Mouse (Mus musculus): ENCODE data around the gene Tmco4. TPM values are rescaled to one million over a fixed set of nuclear protein-coding genes. Genes with fewer than 3 reads are reported as not detected.
"Not testable (repeated sequence)": the region's sequence is repeated elsewhere in the genome, so short reads cannot be mapped to it uniquely, and the experiment has no call there.

Tmco4 gene
- total RNA-seq, 2 experiments from 2014 or later, result 0.19 to 1.4 TPM

- no peak for ATAC-seq (replicated peaks; ENCODE audit: low FRiP score, poor library complexity, severe bottlenecking)
Measured at GRCm38 (mm10) chr4:138971371-138971770, 1.3 kb upstream of the Tmco4 start.

GRCm38 (mm10) chr4:138972139-138972826 lies 405 bp upstream of the Tmco4 start:
- ATAC-seq (replicated peaks; ENCODE audit: low FRiP score, poor library complexity, severe bottlenecking), result no peak

GRCm38 (mm10) chr4:138973719-138974115 lies 1.0 kb downstream of the Tmco4 start:
- peak; percentile 39; the same call in 1 of the 2 replicates for ATAC-seq (replicated peaks; ENCODE audit: low FRiP score, poor library complexity, severe bottlenecking)

- not testable (repeated sequence) for ATAC-seq (replicated peaks; ENCODE audit: low FRiP score, poor library complexity, severe bottlenecking)
Measured at GRCm38 (mm10) chr4:138974540-138974939, 1.9 kb downstream of the Tmco4 start.

- no peak for ATAC-seq (replicated peaks; ENCODE audit: low FRiP score, poor library complexity, severe bottlenecking)
Measured at GRCm38 (mm10) chr4:138975194-138975593, 2.5 kb downstream of the Tmco4 start.

- ATAC-seq (replicated peaks; ENCODE audit: low FRiP score, poor library complexity, severe bottlenecking), result no peak
Measured at GRCm38 (mm10) chr4:138976046-138976445, 3.4 kb downstream of the Tmco4 start.

GRCm38 (mm10) chr4:138980021-138980420 lies 7.3 kb downstream of the Tmco4 start:
- ATAC-seq (replicated peaks; ENCODE audit: low FRiP score, poor library complexity, severe bottlenecking), result no peak

GRCm38 (mm10) chr4:138980771-138981420 lies 8.2 kb downstream of the Tmco4 start:
- ATAC-seq (replicated peaks; ENCODE audit: low FRiP score, poor library complexity, severe bottlenecking), result no peak

GRCm38 (mm10) chr4:138983422-138983821 lies 10.7 kb downstream of the Tmco4 start:
- no peak for ATAC-seq (replicated peaks; ENCODE audit: low FRiP score, poor library complexity, severe bottlenecking)

GRCm38 (mm10) chr4:138984744-138985143 lies 12.1 kb downstream of the Tmco4 start:
- no peak for ATAC-seq (replicated peaks; ENCODE audit: low FRiP score, poor library complexity, severe bottlenecking)

GRCm38 (mm10) chr4:138986280-138986679 lies 13.6 kb downstream of the Tmco4 start:
- ATAC-seq (replicated peaks; ENCODE audit: low FRiP score, poor library complexity, severe bottlenecking), result no peak

- ATAC-seq (replicated peaks; ENCODE audit: low FRiP score, poor library complexity, severe bottlenecking), result no peak
Measured at GRCm38 (mm10) chr4:138994389-138994788, 21.7 kb downstream of the Tmco4 start.

GRCm38 (mm10) chr4:138996410-138996809 lies 23.7 kb downstream of the Tmco4 start:
- no peak for ATAC-seq (replicated peaks; ENCODE audit: low FRiP score, poor library complexity, severe bottlenecking)

- no peak for ATAC-seq (replicated peaks; ENCODE audit: low FRiP score, poor library complexity, severe bottlenecking)
Measured at GRCm38 (mm10) chr4:138997121-138997520, 24.4 kb downstream of the Tmco4 start.

- ATAC-seq (replicated peaks; ENCODE audit: low FRiP score, poor library complexity, severe bottlenecking), result no peak
Measured at GRCm38 (mm10) chr4:138998611-138999010, 25.9 kb downstream of the Tmco4 start.

GRCm38 (mm10) chr4:139001026-139001425 lies 28.3 kb downstream of the Tmco4 start:
- ATAC-seq (replicated peaks; ENCODE audit: low FRiP score, poor library complexity, severe bottlenecking), result no peak

GRCm38 (mm10) chr4:139001433-139001832 lies 28.7 kb downstream of the Tmco4 start:
- ATAC-seq (replicated peaks; ENCODE audit: low FRiP score, poor library complexity, severe bottlenecking), result no peak

- no peak for ATAC-seq (replicated peaks; ENCODE audit: low FRiP score, poor library complexity, severe bottlenecking)
Measured at GRCm38 (mm10) chr4:139004067-139004466, 31.4 kb downstream of the Tmco4 start.

- no peak for ATAC-seq (replicated peaks; ENCODE audit: low FRiP score, poor library complexity, severe bottlenecking)
Measured at GRCm38 (mm10) chr4:139005214-139005613, 32.5 kb downstream of the Tmco4 start.

GRCm38 (mm10) chr4:139007353-139007752 lies 34.7 kb downstream of the Tmco4 start:
- no peak for ATAC-seq (replicated peaks; ENCODE audit: low FRiP score, poor library complexity, severe bottlenecking)

GRCm38 (mm10) chr4:139007981-139008536 lies 35.4 kb downstream of the Tmco4 start:
- no peak for ATAC-seq (replicated peaks; ENCODE audit: low FRiP score, poor library complexity, severe bottlenecking)
